Mouse (Mus musculus): Measurements from ENCODE around the gene Cpeb3. TPM values are rescaled to one million over a fixed set of nuclear protein-coding genes. Genes with fewer than 3 reads are reported as not detected.

Gene Cpeb3
- polyA plus RNA-seq, 1 experiment from 2014 or later = 13.3 TPM

DNA sequence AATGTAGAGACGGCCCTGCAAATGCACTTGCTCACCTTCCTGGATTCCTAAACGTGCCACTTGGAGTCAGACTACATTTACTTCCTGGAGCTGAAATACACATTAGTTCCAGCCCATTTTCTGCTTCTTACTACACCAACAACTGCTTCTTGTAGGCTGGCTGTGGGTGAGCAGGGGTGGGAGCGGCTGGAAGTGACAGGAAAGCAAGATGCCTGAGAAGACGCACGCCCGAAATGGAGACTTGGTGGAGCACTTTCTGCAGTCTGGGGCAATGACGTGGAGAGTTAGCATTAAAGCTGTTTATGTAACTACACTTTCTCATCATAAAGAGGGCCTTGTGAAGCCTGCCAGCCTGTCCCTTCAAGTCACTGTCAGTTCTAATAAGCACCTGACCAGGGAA is 132.7 kb downstream of the Cpeb3 start:
- no peak overlapping the region for H3K4me3 ChIP-seq (ENCODE audit: low read depth, low read length)
- H3K27ac ChIP-seq (ENCODE audit: low read depth, low read length) = no peak overlapping the region
- no peaks in the 10 kb centered on the region for H3K9me3 ChIP-seq (ENCODE audit: control insufficient read depth, low read length)
- ATAC-seq (ENCODE audit: low read depth) = no peak
- no peaks in the 10 kb centered on the region for H3K27me3 ChIP-seq (ENCODE audit: control insufficient read depth, insufficient read depth, low read length)
- H3K4me2 ChIP-seq (ENCODE audit: low read depth, low read length) = no peak overlapping the region
- WGBS = 67% methylated on average over 7 of the region's 7 CpGs
- no peak overlapping the region for H3K9ac ChIP-seq (replicated peaks; ENCODE audit: low read depth, low read length)
- H3K36me3 ChIP-seq (ENCODE audit: control insufficient read depth, insufficient read depth, low read length) = no peaks in the 10 kb centered on the region
- H3K4me1 ChIP-seq (ENCODE audit: control insufficient read depth, insufficient read depth, low read length) = no peaks in the 10 kb centered on the region; the same call in 1 of the 2 replicates

DNA sequence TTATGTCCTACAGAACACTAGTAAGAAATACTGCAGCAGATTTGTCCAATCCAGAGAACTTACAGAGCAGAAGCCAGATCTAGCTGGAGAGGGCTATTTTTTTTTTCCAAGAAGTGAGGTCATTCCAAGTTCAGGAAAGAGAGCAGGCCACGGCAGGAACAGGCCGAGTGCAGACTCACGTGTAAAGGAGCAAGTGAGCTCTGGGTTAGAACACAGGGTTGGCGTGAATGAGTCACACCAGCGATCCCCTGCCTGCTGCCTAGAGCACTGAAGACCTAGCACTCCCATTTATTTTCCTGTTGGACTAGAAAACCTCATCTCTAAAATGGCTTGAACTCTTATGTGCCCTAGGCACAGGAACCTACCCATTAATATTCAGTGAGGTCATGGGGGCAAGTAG is 133.7 kb downstream of the Cpeb3 start:
- 77% methylated on average over 5 of the region's 5 CpGs for WGBS
- ATAC-seq (ENCODE audit: low read depth) = no peak
- H3K27me3 ChIP-seq (ENCODE audit: control insufficient read depth, insufficient read depth, low read length) = no peaks in the 10 kb centered on the region
- H3K4me3 ChIP-seq (ENCODE audit: low read depth, low read length) = no peak overlapping the region
- no peaks in the 10 kb centered on the region; the same call in 1 of the 2 replicates for H3K4me1 ChIP-seq (ENCODE audit: control insufficient read depth, insufficient read depth, low read length)
- no peaks in the 10 kb centered on the region for H3K9me3 ChIP-seq (ENCODE audit: control insufficient read depth, low read length)
- no peak overlapping the region for H3K27ac ChIP-seq (ENCODE audit: low read depth, low read length)
- H3K9ac ChIP-seq (replicated peaks; ENCODE audit: low read depth, low read length) = no peak overlapping the region
- no peaks in the 10 kb centered on the region for H3K36me3 ChIP-seq (ENCODE audit: control insufficient read depth, insufficient read depth, low read length)
- no peak overlapping the region for H3K4me2 ChIP-seq (ENCODE audit: low read depth, low read length)

DNA sequence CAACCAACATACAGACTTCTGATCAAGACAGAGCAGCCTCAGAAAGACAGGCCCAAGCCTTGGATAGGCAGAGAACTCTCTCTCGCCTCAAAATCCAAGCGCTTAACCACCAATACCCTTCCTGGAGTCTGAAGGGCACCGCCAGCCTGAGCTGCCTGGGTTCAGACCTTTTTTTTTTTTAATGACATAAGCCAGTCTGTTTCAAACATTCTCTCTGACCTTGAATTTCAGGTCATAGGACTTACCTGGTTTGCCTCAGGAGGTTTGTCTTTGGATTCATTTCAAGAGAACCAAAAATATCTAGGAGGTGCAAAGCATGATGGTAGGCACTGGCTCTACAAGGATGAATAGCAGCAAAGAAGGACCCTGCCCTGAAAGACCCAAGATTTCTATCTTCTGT is 134.1 kb downstream of the Cpeb3 start:
- no peaks in the 10 kb centered on the region for H3K36me3 ChIP-seq (ENCODE audit: control insufficient read depth, insufficient read depth, low read length)
- H3K4me3 ChIP-seq (ENCODE audit: low read depth, low read length) = no peak overlapping the region
- 93% methylated on average over 3 of the region's 3 CpGs for WGBS
- no peaks in the 10 kb centered on the region; the same call in 1 of the 2 replicates for H3K4me1 ChIP-seq (ENCODE audit: control insufficient read depth, insufficient read depth, low read length)
- no peak for ATAC-seq (ENCODE audit: low read depth)
- no peak overlapping the region for H3K9ac ChIP-seq (replicated peaks; ENCODE audit: low read depth, low read length)
- no peaks in the 10 kb centered on the region for H3K27me3 ChIP-seq (ENCODE audit: control insufficient read depth, insufficient read depth, low read length)
- H3K9me3 ChIP-seq (ENCODE audit: control insufficient read depth, low read length) = no peaks in the 10 kb centered on the region
- H3K27ac ChIP-seq (ENCODE audit: low read depth, low read length) = no peak overlapping the region
- H3K4me2 ChIP-seq (ENCODE audit: low read depth, low read length) = no peak overlapping the region

DNA sequence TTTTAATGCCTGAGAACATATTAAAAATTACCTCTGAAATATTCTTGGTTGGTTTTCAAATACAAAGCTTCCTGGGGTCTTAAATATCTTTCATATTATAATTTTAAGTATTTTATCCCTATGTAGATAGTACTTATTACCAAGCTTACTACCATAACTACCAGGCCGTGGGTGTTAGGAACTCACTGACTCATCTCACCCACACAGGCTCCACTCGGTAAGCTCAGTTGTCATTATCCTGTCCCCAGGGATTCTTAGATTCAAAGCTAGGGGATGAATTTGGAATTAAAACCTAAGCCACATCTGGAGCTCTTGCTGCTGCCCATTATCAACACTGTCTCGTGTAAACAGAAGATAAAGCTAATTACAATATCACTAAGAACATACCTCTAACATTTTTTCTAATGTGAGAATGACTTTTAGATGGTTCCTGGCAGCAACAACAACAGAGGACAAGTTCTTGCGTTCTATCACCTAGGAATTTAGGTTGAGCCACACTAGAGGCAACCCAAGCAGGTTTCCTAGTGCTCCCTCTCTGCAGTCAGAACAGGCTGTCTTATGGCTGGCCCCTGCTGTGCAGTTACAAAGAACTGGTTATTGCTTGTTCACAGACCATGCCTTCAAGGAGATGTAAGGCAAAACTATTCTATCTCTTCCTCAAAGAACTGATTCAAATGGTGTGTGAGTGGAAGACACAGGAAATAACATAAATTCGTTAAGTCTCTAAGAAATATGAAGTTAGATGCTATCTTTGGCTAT is 135.4 kb downstream of the Cpeb3 start:
- Histone ChIP-seq H3K4me1 (ENCODE audit: control insufficient read depth, insufficient read depth, low read length) (no peaks in the 10 kb centered on the region; the same call in 1 of the 2 replicates), H3K9ac (replicated peaks; ENCODE audit: low read depth, low read length) (no peak overlapping the region), H3K9me3 (ENCODE audit: control insufficient read depth, low read length) (no peaks in the 10 kb centered on the region), H3K4me3 (ENCODE audit: low read depth, low read length) (no peak overlapping the region), H3K36me3 (ENCODE audit: control insufficient read depth, insufficient read depth, low read length) (no peaks in the 10 kb centered on the region), H3K4me2 (ENCODE audit: low read depth, low read length) (no peak overlapping the region), H3K27ac (ENCODE audit: low read depth, low read length) (no peak overlapping the region), H3K27me3 (ENCODE audit: control insufficient read depth, insufficient read depth, low read length) (no peaks in the 10 kb centered on the region)
- ATAC-seq (ENCODE audit: low read depth) = peak; percentile 65; the same call in 1 of the 2 replicates
- WGBS = 50% methylated on average over 5 of the region's 5 CpGs

DNA sequence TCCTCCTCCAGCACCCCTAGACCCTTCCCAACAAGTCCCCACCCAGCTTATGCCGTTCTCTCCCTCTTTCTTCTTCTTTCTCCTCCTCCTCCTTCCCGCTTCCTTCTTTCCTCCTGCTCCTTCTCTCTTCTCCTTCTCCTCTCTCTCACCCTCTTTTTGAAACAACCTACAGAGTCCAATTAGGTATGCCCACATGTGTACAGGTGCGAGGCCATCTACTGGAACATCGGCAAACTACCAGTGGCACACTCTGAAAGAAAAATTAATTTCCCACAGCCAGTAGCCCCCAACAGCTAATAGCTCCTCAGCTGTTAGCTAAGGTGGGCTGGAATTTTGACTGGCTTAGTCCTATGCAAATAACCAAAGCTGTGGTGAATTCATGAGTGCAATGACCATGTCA is 139.2 kb downstream of the Cpeb3 start:
- WGBS = 88% methylated on average over 4 of the region's 4 CpGs
- H3K9ac ChIP-seq (replicated peaks; ENCODE audit: low read depth, low read length) = no peak overlapping the region
- no peak; the same call in 1 of the 2 replicates for ATAC-seq (ENCODE audit: low read depth)
- H3K27me3 ChIP-seq (ENCODE audit: control insufficient read depth, insufficient read depth, low read length) = no peaks in the 10 kb centered on the region
- no peak overlapping the region for H3K4me2 ChIP-seq (ENCODE audit: low read depth, low read length)
- no peaks in the 10 kb centered on the region; the same call in 1 of the 2 replicates for H3K4me1 ChIP-seq (ENCODE audit: control insufficient read depth, insufficient read depth, low read length)
- H3K4me3 ChIP-seq (ENCODE audit: low read depth, low read length) = no peak overlapping the region
- no peak overlapping the region for H3K27ac ChIP-seq (ENCODE audit: low read depth, low read length)
- no peaks in the 10 kb centered on the region for H3K9me3 ChIP-seq (ENCODE audit: control insufficient read depth, low read length)
- H3K36me3 ChIP-seq (ENCODE audit: control insufficient read depth, insufficient read depth, low read length) = no peaks in the 10 kb centered on the region; the same call in 1 of the 2 replicates

DNA sequence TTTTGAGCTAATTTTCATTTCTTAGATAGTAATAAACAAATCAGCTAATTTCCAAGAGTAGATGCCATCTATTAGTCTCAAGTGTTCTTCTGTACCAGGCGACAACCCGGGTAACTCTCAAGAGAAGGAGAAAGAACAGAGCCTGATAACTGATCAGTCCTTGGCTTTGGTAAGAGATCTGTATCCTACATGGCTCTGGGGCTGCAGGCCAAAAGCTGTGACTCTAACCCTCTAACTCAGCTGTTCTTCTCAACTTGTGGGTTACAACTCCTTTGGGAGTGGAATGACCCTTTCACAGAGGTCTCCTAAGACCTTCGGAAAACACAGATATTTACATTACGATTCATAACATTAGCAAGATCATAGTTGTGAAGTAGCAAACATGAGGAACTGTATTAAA is 148.3 kb downstream of the Cpeb3 start:
- H3K27ac ChIP-seq (ENCODE audit: low read depth, low read length) = no peak overlapping the region
- H3K4me2 ChIP-seq (ENCODE audit: low read depth, low read length) = no peak overlapping the region
- no peak overlapping the region for H3K9ac ChIP-seq (replicated peaks; ENCODE audit: low read depth, low read length)
- WGBS = 88% methylated on average over 4 of the region's 4 CpGs
- no peaks in the 10 kb centered on the region for H3K4me1 ChIP-seq (ENCODE audit: control insufficient read depth, insufficient read depth, low read length)
- no peaks in the 10 kb centered on the region for H3K9me3 ChIP-seq (ENCODE audit: control insufficient read depth, low read length)
- H3K27me3 ChIP-seq (ENCODE audit: control insufficient read depth, insufficient read depth, low read length) = no peaks in the 10 kb centered on the region
- no peak for ATAC-seq (ENCODE audit: low read depth)
- H3K36me3 ChIP-seq (ENCODE audit: control insufficient read depth, insufficient read depth, low read length) = no peaks in the 10 kb centered on the region; the same call in 1 of the 2 replicates
- H3K4me3 ChIP-seq (ENCODE audit: low read depth, low read length) = no peak overlapping the region

DNA sequence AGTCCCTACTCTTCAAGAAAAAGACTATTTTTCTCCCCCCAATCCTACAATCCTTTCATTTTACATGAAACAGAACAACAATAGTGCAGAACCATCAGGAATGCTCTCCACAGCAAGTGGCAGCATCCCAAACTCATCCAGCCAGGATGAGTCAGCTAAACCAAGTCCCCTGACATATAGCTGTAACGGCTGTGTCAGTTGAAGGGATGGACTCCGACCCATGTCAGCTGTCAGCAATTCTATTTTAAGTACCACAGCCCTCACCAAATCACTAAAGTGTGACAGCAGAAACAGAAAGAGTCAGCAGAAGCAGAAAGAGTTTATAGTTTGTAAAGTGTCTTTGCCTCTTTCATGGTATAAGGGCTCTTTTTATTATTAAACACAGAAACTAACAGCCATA is 148.8 kb downstream of the Cpeb3 start:
- Histone ChIP-seq H3K4me3 (ENCODE audit: low read depth, low read length) (no peak overlapping the region), H3K9ac (replicated peaks; ENCODE audit: low read depth, low read length) (no peak overlapping the region), H3K4me1 (ENCODE audit: control insufficient read depth, insufficient read depth, low read length) (no peaks in the 10 kb centered on the region), H3K9me3 (ENCODE audit: control insufficient read depth, low read length) (no peaks in the 10 kb centered on the region), H3K27ac (ENCODE audit: low read depth, low read length) (no peak overlapping the region), H3K4me2 (ENCODE audit: low read depth, low read length) (no peak overlapping the region), H3K36me3 (ENCODE audit: control insufficient read depth, insufficient read depth, low read length) (no peaks in the 10 kb centered on the region; the same call in 1 of the 2 replicates), H3K27me3 (ENCODE audit: control insufficient read depth, insufficient read depth, low read length) (no peaks in the 10 kb centered on the region)
- ATAC-seq (ENCODE audit: low read depth) = no peak
- WGBS = 58% methylated on average over 2 of the region's 2 CpGs

DNA sequence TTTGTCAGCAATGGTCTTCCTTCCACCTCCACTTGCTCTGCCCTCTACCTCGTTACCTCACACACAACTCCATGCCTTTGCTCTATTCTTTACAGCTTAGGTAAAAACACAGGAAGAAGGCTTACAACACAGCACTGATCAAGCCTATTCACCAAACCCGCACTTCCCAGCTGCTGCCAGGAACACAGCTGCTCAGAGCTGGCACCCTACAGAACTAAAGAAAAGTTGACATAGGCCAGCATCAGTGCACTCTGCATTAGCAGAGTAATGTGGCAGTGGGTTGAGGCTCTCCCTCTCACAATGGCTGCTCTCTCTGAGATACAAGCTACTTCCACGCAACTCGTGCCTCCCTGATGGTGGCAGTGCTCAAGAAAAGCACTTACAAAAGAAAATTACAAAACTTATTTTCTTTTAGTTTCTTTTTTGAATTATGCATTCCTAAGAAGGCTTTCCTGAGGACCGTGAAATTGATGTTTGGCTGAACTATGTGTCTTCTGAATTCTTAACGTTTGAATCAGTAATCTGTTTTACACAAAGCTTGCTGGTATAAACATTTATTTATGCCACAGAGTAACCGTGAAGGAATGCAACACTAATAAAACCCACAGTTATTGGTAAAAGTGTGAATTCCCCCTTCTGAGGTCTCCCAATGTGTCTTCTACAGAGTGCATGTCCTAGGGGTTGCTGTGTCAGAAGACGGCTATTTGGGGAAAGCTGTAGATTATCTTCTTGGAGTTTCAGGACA is 151.1 kb downstream of the Cpeb3 start:
- H3K9me3 ChIP-seq (ENCODE audit: control insufficient read depth, low read length) = no peaks in the 10 kb centered on the region
- 71% methylated on average over 8 of the region's 8 CpGs for WGBS
- H3K27me3 ChIP-seq (ENCODE audit: control insufficient read depth, insufficient read depth, low read length) = no peaks in the 10 kb centered on the region
- H3K4me3 ChIP-seq (ENCODE audit: low read depth, low read length) = no peak overlapping the region
- no peak overlapping the region for H3K4me2 ChIP-seq (ENCODE audit: low read depth, low read length)
- ATAC-seq (ENCODE audit: low read depth) = no peak
- no peaks in the 10 kb centered on the region for H3K4me1 ChIP-seq (ENCODE audit: control insufficient read depth, insufficient read depth, low read length)
- H3K27ac ChIP-seq (ENCODE audit: low read depth, low read length) = no peak overlapping the region
- no peak overlapping the region for H3K9ac ChIP-seq (replicated peaks; ENCODE audit: low read depth, low read length)
- H3K36me3 ChIP-seq (ENCODE audit: control insufficient read depth, insufficient read depth, low read length) = no peaks in the 10 kb centered on the region

DNA sequence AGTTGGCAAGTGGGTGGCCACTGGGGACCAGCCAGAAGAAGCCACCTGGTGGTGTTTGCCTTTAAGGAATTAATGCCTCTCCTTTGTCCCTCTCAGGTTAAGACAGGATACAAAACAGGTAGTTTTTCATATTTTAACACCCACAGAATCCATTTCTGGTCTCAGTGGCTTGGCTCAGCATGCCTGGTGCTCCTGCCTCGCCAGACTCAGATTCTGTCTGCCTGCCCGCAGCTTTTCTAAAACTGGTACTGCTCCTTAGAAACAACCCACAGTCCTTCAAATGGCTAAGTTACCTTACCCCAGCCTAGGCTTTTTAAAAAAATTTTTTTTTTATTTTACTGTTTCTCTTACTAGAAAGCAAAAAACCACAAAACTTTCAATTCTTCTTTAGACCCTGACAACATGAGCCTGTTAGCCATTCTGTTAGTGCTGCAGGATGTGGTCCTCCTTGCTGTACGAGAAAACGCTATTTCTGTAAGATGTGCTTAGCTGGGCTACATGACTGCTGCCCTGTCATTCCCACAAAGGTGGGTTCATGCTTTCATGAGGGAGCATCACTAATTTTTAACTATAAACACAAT is 152.3 kb downstream of the Cpeb3 start:
- Histone ChIP-seq H3K9me3 (ENCODE audit: control insufficient read depth, low read length) (no peaks in the 10 kb centered on the region), H3K4me2 (ENCODE audit: low read depth, low read length) (no peak overlapping the region), H3K27me3 (ENCODE audit: control insufficient read depth, insufficient read depth, low read length) (no peaks in the 10 kb centered on the region), H3K36me3 (ENCODE audit: control insufficient read depth, insufficient read depth, low read length) (no peaks in the 10 kb centered on the region), H3K9ac (replicated peaks; ENCODE audit: low read depth, low read length) (no peak overlapping the region), H3K4me3 (ENCODE audit: low read depth, low read length) (no peak overlapping the region), H3K4me1 (ENCODE audit: control insufficient read depth, insufficient read depth, low read length) (no peaks in the 10 kb centered on the region), H3K27ac (ENCODE audit: low read depth, low read length) (no peak overlapping the region)
- 91% methylated on average over 4 of the region's 4 CpGs for WGBS
- ATAC-seq (ENCODE audit: low read depth) = no peak
